Mouse (Mus musculus) adipocyte (in vitro differentiated cells): ENCODE measurements around the gene Bag5.
A peak's percentile ranks its signal among the peaks of the same experiment; 100 is the strongest.
"Not testable (repeated sequence)": the region's sequence is repeated elsewhere in the genome, so short reads cannot be mapped to it uniquely, and the experiment has no call there.

Source experiments
- DNase-seq: peaks from one replicate; pipeline ENCODE4 v3.0.0-alpha.2; 2016; ENCODE audit warnings: low spot score

The Bag5 gene

GRCm38 (mm10) chr12:111713004-111713651 lies at the start of gene Bag5, which contains the start of gene Apopt1:
Gene Bag5 (minus strand): TSS chr12:111713257.
Gene Apopt1 (plus strand): TSS chr12:111713261.
- DNase-seq = peak; percentile 84

DNA sequence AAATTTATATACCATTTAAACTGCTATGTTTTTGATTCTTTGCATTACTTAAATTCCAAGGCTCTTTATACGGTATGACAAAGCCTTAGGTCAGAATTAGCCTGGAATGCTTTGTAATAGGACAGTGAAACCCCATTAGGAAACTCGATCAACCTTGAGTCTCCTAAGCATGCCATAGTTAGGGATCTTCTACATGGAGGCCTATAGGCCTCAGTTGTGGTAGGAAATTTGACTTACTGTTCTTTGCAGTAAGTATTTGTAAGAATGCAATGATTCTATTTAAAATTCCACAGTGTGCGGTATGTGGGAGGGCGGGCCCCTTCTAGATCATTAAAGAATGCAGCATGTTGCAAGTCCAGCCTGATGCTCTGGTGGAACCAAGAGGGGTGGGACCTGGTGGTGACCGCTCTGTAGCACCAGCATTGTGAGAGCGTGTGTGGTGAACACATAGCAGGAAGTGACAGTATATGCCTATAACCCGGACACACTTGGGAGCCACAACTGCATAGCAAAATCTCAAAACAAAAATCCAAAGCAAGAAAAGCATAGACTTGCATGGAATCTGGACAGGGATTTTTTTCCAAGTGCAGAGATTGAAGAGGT lies 47.4 kb upstream of the Bag5 start:
- DNase-seq = no peak

DNA sequence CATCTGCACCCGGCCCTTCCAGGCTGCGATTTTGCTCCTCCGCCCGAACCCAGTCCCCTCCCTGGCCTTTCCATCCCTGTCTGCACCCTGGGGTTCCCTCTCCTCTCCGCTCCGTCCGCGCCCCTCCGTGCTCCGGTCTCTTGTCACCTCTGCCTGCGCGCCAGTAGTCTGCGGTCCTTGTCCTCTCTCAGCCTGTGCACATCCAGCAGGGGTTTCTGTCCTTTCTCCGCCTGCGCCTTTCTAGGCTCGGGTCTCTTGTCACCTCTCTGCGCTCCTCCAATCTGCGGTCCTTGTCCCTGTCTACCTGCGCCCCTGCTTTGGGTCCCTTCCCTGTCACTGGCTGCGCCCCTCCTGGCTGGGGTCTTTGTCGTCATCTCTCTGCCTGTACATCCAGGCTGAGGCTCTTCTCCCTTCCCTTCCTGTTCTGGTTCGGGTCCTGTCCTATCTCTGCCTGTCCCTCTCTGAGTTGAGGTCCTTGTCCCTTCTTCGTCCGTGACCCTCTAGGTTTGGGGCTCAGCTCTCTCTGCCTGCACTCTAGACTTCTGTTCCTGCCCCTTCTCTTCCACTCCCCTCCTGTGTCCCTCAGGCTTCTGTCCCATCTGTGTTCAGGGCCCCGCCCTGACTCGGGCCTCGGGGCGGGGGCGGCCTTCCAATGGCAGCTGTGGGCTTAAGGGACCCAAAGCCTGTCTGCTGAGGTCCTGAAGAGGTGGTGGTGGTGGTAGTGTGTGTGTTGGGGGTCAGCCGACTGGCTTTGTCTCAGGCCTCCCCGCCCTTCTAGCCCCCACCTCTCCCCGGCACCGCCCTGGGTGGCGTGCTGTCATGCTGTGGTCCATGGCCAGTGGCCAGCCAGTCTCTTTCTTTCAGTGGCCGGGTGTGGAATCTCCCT lies 46.4 kb upstream of the Bag5 start:
- DNase-seq = peak; percentile 48

DNA sequence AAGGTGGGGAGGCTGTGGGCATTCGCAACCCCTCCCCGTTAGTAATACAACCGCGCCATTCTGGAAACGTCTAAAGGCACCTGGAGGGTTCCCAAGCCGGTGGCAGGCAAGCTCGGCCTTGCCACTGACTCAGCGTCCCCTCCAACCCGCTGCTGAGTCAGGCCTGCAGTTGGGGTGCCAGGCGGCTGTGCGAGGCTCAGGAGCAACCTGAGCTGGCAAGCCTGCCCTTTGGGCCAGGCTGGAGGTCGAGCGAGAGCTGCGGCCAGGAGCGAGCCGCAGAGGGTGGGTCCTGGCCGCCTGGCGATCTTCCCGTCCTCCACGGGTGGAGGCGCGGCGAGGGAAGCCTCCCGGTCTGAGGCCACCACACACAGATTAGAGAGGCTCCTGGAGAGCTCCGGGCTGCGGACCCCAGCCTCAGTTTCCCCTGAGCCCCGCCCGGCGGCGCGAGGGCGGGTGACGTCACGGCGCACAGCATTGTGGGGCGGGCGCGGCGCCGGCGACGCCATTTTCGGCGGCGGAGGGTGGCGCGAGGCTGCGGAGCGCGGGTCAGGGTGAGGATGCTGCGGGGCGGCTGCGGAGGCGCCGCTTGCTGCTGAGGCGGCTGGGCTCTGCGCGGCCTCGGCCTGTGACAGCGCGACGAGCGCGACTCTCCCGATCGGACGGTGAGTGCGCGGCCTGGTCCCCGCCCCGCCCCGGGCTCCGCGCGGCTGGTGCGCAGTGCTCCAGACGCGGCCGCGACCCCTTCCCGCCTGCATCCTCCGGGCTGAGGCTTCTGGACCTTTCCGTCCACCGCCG lies 45.5 kb upstream of the Bag5 start, which contains the start of gene Klc1:
Klc1 (plus strand) TSS at position 469 of the 795 bp plus-strand sequence.
- DNase-seq = peak; percentile 60

DNA sequence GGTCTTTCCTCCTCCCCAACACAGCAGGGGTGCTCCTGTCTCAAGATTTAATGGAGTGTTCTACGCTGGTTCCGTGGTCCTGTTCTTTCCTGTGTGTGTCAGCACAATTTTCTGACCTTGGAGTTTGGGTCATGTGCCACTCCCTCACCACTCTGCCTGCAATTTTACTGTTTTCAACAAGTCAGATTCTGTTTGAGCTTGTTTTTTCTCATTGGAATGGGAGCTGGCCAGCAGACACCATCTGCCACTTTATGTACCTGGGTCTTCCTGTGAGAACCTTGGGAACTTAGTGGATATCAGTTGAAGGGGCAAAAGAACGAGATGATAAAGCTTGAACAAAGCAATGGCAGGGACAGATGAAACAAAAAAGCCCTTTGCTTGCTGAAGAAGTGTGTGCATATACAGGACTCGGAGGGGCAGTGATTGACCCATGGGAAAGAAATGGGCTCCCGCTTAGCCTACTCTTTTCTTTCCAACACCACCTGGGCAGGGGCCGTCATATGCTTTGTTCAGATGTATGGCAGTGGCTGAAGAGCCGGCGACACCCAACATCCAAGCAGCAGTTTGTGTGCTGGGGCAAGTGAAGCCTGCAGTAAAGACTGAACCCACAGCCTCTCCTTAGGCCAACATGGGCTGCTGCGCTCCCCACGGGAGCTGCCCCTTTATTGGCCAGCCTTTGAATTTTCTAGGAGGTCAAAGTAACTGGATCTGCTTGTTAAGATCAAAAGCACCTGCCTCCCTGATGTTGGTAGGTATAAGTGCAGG lies 44.7 kb upstream of the Bag5 start:
- DNase-seq = no peak

DNA sequence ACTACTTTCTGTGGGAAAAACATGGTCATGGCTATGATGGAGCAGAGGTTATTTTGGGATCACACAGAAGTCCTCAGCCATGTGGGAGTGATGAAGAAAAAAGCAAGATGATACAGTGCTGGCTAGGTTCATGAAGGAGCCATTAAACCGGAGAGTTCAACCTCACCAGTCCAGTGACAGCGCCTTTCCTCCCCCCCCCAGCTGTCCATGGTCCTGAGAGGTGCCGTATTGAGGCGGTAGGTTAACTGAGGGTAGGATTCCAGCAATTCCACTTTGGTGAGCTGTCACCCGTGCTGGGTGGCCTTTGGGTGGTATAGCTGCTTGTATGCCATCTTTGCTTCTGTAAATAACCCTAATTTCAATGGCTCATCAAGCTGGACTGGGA lies 43.6 kb upstream of the Bag5 start:
- peak; percentile 58 for DNase-seq

- DNase-seq = peak; percentile 82
Measured at GRCm38 (mm10) chr12:111756082-111756697, 43.1 kb upstream of the Bag5 start.

DNA sequence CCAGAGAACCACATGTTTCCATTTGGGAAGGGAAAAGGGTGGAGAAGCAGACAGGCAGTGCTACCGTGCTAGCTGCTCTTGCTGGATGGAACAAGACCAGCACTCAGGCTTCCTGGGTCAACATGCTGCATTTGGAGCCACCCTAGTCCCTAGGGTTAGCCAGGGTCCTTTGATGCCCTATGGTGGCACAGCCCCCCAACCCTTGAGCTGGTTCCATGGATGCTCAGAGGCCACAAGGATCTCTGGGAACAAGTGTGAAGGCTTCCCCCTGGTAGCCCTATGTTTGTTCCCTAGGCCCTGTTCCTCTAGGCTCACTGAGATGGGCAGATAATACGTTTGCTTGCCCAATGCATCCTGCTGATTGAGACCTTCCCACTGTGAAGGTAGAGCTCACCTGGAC lies 42.2 kb upstream of the Bag5 start:
- DNase-seq = no peak

DNA sequence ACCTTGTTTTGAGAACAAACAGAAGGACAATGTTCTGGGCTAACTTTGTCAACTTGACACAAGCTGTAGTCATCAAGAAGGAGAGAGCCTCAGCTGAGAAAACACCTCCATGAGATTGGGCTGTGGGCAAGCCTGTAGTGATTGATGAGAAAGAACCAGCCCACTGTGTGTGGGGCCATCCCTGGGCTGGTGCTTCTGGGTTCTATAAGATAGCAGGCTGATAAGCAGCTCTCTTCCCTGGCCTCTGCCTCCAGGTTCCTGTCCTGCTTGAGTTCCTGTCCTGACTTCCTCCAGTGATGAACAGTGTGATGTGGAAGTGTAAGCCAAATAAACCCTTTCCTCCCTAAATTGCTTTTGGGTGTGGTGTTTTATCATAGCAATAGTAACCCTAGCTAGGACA lies 41.7 kb upstream of the Bag5 start:
- no peak for DNase-seq

DNA sequence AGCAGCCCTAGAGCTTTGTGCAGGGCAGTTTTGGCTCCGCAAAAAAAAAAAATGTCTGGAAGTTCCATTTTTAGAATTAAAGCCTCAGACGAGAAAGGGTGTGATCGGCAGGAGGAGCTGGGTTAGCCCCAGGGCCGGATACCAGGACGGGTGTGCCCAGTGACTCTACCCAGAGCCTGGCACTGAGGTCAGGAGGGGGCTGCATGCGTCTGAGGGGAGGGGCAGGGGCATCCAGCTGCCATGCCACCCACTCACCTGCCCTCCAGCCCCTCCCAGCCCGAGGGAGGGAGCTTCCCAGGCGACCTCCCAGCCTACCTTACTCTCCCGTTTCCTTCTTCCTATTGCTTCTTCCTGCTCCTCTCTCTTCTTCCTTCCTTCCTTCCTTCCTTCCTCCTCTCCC lies 40.3 kb upstream of the Bag5 start:
- DNase-seq = no peak

DNA sequence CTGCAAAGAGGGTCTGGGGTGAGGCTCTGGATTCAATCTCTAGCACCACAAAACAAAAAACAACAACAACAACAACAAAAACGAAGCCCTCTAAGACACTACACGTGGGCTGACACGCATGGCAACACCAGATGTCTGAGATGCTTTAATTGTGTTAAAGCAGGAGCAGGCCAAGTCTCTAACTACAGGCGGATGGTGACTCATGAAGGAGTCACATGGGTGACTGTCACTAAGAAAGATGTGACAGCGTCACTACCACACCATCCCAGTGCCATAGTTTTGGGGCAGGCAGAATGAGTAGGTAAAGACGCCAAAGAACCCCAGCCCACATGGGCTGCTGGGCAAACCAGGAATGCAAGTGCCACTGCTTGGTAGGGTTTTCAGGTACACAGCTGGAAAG lies 39.4 kb upstream of the Bag5 start:
- no peak for DNase-seq

GRCm38 (mm10) chr12:111750739-111751138 lies 37.7 kb upstream of the Bag5 start:
- DNase-seq = no peak

GRCm38 (mm10) chr12:111747421-111747820 lies 34.4 kb upstream of the Bag5 start:
- no peak for DNase-seq

DNA sequence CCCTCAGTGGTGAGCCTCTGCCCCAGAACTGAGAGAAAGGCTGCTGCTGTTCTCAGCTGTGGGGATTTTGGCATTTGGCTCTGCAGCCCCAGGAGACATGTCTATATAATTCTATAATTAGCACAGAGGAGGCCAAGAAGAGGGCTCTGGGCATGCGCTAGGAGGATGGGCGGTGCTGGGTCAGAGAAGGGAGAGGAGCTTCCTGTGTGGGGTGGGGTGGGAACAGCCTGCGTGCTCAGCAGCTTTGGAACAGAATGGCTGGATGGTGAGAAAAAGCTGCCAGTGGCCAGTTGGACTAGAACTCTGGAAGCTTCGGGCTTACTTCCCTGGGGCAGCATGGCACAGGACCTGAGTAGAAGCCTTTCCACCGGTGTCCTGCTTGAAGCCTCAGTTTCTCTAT lies 33.0 kb upstream of the Bag5 start:
- DNase-seq = peak; percentile 79

- DNase-seq = no peak
Measured at GRCm38 (mm10) chr12:111745274-111745673, 32.2 kb upstream of the Bag5 start.

- no peak for DNase-seq
Measured at GRCm38 (mm10) chr12:111743981-111744423, 30.9 kb upstream of the Bag5 start.

- DNase-seq = peak; percentile 12
Measured at GRCm38 (mm10) chr12:111743419-111743818, 30.4 kb upstream of the Bag5 start.

GRCm38 (mm10) chr12:111741338-111741737 lies 28.3 kb upstream of the Bag5 start:
- DNase-seq = no peak

DNA sequence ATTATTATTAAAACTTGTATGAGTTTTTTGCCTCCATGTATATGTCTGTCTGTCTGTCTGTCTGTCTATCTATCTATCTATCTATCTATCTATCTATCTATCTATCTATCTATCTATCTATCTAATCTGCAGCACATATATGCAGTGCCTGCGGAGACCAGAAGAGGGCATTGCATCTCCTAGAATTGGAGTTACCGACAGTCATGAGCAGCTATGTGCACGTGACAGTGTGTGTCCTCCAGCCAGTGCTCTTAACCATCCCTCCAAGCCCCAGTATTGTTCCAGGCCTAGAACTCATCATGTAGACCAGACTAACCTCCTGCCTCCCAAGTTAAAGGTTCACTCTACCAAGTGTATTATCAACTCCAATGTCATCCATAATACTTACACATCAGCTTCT lies 25.7 kb upstream of the Bag5 start:
- peak; percentile 59 for DNase-seq

DNA sequence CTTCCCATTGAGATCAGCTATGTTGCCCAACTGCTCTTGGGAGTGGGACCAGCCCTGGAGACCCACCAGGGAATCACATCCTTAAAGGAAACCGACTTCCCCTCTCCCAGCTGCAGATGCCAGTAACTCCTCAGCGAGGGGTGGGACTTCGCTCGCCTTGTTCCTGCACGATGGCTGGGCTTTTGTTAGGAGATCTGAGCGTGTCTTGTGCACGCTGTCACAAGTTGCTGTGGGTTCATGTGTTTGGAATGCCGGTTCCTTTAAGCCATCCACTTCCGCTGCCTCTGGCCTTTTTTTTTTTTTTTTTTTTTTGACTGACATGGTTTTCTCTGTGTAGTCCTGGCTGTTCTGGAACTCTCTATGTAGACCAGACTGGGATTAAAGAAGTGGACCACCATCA lies 24.3 kb upstream of the Bag5 start:
- no peak for DNase-seq

GRCm38 (mm10) chr12:111736676-111737075 lies 23.6 kb upstream of the Bag5 start:
- DNase-seq = not testable (repeated sequence)
